Mouse (Mus musculus) bone marrow, adult 2 months (tissue): ENCODE measurements around the gene Rab34.

Source experiments
- CTCF ChIP-seq: fragments of 200-500 bp; IDR thresholded peaks from 2 replicates; pipeline ENCODE4 v1.5.1; 2011; ENCODE audit warnings: low read length, control low read depth; ENCODE audit not compliant: control insufficient read depth, insufficient read depth
- POLR2A ChIP-seq: fragments of 200-500 bp; IDR thresholded peaks from 2 replicates; pipeline ENCODE4 v1.6.1; 2011; ENCODE audit warnings: low read depth, mild to moderate bottlenecking, control low read depth, low read length, borderline replicate concordance; ENCODE audit not compliant: control insufficient read depth

DNA sequence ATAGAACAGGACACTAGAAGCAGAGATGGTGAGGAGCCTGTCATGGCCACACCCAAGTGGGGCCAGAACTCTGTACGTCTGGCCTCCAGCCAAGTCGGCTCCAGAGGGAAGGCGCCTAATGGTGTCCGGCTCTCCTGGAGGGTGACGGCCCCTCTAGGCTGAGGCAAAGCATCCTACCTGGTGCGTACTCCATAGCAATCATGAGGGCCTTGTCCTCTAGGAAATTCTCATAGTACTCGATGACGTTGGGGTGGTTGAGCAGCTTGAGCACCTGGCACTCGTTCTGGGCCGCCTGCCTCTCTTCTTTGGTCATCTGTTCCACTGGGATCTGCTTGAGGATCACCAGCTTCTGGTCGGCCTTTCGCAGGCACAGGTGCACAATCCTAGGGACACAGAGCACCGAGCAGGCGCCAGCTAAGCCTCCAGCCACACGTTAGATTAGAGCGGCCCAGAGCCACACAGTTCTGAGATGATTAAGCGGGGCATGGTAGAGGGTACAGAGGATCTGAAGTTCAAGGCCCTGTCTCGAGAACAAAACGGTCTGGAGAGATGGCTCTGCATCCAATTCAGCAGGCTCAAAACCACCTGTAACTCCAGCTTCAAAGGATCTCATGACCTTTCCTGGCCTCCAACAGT, 15.4 kb upstream of the Rab34 start:
- TF ChIP-seq CTCF (no peak), POLR2A (no peak)
